Mouse (Mus musculus) liver, embryonic 12.5 days (tissue): ENCODE data around the gene Cmss1. TPM values are rescaled to one million over a fixed set of nuclear protein-coding genes. Genes with fewer than 3 reads are reported as not detected.

ENCODE experiments used
- ATAC-seq: fragments of 200-750 bp; cut with Nextera tagmentation; 2 replicates; pipeline ENCODE4 v1.8.0; 2017; ENCODE audit warnings: moderate number of reproducible peaks, mild to moderate bottlenecking, moderate library complexity
- H3K27ac ChIP-seq: fragments of 300-500 bp; sonication (generic); 2 replicates; pipeline ENCODE4 v1.5.1; 2016; ENCODE audit warnings: mild to moderate bottlenecking
- H3K27me3 ChIP-seq: fragments of 300-500 bp; sonication (generic); replicated peaks from 2 replicates; pipeline ENCODE4 v1.6.1; 2016; ENCODE audit warnings: mild to moderate bottlenecking, moderate library complexity
- H3K36me3 ChIP-seq: fragments of 300-500 bp; sonication (generic); 2 replicates; pipeline ENCODE4 v1.6.1; 2016; ENCODE audit warnings: mild to moderate bottlenecking, moderate library complexity
- H3K4me1 ChIP-seq: fragments of 300-500 bp; sonication (generic); 2 replicates; pipeline ENCODE4 v1.6.1; 2016
- H3K4me2 ChIP-seq: fragments of 300-500 bp; sonication (generic); 2 replicates; pipeline ENCODE4 v1.6.1; 2016; ENCODE audit warnings: mild to moderate bottlenecking, moderate library complexity
- H3K4me3 ChIP-seq: fragments of 300-500 bp; sonication (generic); 2 replicates; pipeline ENCODE4 v1.5.1; 2016; ENCODE audit warnings: mild to moderate bottlenecking, moderate library complexity
- H3K9ac ChIP-seq: fragments of 300-500 bp; sonication (generic); 2 replicates; pipeline ENCODE4 v1.6.1; 2016; ENCODE audit warnings: mild to moderate bottlenecking, moderate library complexity
- H3K9me3 ChIP-seq: fragments of 300-500 bp; sonication (generic); replicated peaks from 2 replicates; pipeline ENCODE4 v1.6.1; 2016; ENCODE audit warnings: mild to moderate bottlenecking, moderate library complexity
- WGBS: fragments of 180-500 bp; shearing (Covaris S2); methylation state at CpG from one replicate; pipeline ENCODE4 v1.1.7; 2016; ENCODE audit not compliant: insufficient replicate concordance; 5-methylcytosine and 5-hydroxymethylcytosine counted together
- polyA plus RNA-seq: library from polyadenylated mRNA; unstranded; fragments of >200 nt; fragmentation: Nextera tagmentation; extraction: Ambion mirVana; gene quantifications from 2 replicates; pipeline ENCODE4 v1.2.1, GENCODE M21; 2016

Gene Cmss1
- polyA plus RNA-seq, 1 experiment from 2014 or later, result 47.6 TPM

GRCm38 (mm10) chr16:57417955-57418354, 188.7 kb downstream of the Cmss1 start:
- WGBS, result 56% methylated on average over 1 of the region's 1 CpGs
- no peak overlapping the region for H3K27ac ChIP-seq

DNA sequence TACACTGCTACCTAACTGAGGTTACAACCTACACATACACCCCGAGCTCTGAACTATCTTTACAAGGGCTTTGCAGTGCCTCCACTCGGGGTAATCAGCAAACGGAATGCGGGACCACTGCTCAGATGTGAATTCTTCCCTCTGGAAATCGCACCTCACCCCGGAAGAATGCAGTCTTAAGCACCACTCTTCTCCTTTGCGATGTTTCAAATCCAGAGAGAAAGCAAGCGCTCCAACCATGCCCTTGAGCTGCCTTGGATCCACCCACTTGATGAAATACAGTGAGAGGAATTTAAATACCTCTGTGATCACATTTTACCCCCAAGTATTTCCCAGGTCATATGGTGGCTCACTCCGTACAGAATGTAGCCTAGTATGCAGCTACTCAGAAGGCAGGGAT, 189.6 kb downstream of the Cmss1 start:
- 71% methylated on average over 9 of the region's 9 CpGs for WGBS
- Histone ChIP-seq H3K36me3 (no peaks in the 10 kb centered on the region), H3K9ac (no peak overlapping the region), H3K27me3 (no peaks in the 10 kb centered on the region), H3K27ac (no peak overlapping the region), H3K4me2 (no peak overlapping the region), H3K4me1 (no peaks in the 10 kb centered on the region), H3K9me3 (no peaks in the 10 kb centered on the region), H3K4me3 (no peak overlapping the region)
- ATAC-seq, result no peak

More at GRCm38 (mm10) chr16:57417955-57418354, 188.7 kb downstream of the Cmss1 start:
- Histone ChIP-seq H3K4me1 (peaks cover 2% of the 10 kb centered on the region; the same call in 1 of the 2 replicates), H3K9ac (no peak overlapping the region), H3K9me3 (no peaks in the 10 kb centered on the region), H3K4me2 (no peak overlapping the region), H3K27me3 (no peaks in the 10 kb centered on the region), H3K36me3 (no peaks in the 10 kb centered on the region), H3K4me3 (no peak overlapping the region)
- no peak for ATAC-seq

- Histone ChIP-seq H3K9ac (no peak overlapping the region), H3K36me3 (no peaks in the 10 kb centered on the region), H3K4me2 (no peak overlapping the region), H3K9me3 (no peaks in the 10 kb centered on the region), H3K27me3 (no peaks in the 10 kb centered on the region), H3K27ac (no peak overlapping the region), H3K4me3 (no peak overlapping the region), H3K4me1 (no peaks in the 10 kb centered on the region)
- ATAC-seq, result no peak
- WGBS, result 90% methylated on average over 2 of the region's 2 CpGs
Observed at GRCm38 (mm10) chr16:57416049-57416448, 190.6 kb downstream of the Cmss1 start.

- ATAC-seq, result no peak
- Histone ChIP-seq H3K4me2 (no peak overlapping the region), H3K4me1 (no peaks in the 10 kb centered on the region), H3K27ac (no peak overlapping the region), H3K27me3 (no peaks in the 10 kb centered on the region), H3K9ac (no peak overlapping the region), H3K36me3 (no peaks in the 10 kb centered on the region), H3K4me3 (no peak overlapping the region), H3K9me3 (no peaks in the 10 kb centered on the region)
- WGBS, result 46% methylated on average over 4 of the region's 4 CpGs
Observed at GRCm38 (mm10) chr16:57412766-57413165, 193.9 kb downstream of the Cmss1 start.

DNA sequence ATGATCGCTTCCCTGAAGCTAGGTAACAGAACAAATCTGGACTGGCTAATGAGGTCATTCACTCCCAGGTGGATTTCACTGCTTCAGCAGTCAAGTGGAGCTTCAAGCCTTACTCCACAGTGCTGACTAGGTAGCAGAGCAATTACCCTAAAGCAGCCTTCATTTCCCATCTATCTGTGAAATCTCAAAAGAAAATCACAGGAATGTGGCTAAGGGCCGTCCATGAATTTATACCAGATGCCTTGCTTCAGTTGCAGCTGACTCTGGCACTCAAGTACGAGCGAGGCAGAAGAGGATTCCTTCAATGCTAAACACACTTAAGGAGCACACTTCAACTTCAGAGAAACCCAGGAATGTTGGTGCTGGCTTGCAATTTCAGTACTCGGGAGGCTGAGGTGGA, 202.8 kb downstream of the Cmss1 start:
- no peak for ATAC-seq
- Histone ChIP-seq H3K4me1 (no peaks in the 10 kb centered on the region), H3K4me2 (no peak overlapping the region), H3K4me3 (no peak overlapping the region), H3K9ac (no peak overlapping the region), H3K27ac (no peak overlapping the region), H3K36me3 (no peaks in the 10 kb centered on the region), H3K27me3 (no peaks in the 10 kb centered on the region), H3K9me3 (no peaks in the 10 kb centered on the region)
- 67% methylated on average over 5 of the region's 5 CpGs for WGBS

GRCm38 (mm10) chr16:57402910-57403309, 203.8 kb downstream of the Cmss1 start:
- Histone ChIP-seq H3K27ac (no peak overlapping the region), H3K9ac (no peak overlapping the region), H3K36me3 (no peaks in the 10 kb centered on the region), H3K4me3 (no peak overlapping the region), H3K9me3 (no peaks in the 10 kb centered on the region), H3K4me2 (no peak overlapping the region), H3K4me1 (no peaks in the 10 kb centered on the region), H3K27me3 (no peaks in the 10 kb centered on the region)
- WGBS, result 68% methylated on average over 4 of the region's 4 CpGs
- ATAC-seq, result no peak

DNA sequence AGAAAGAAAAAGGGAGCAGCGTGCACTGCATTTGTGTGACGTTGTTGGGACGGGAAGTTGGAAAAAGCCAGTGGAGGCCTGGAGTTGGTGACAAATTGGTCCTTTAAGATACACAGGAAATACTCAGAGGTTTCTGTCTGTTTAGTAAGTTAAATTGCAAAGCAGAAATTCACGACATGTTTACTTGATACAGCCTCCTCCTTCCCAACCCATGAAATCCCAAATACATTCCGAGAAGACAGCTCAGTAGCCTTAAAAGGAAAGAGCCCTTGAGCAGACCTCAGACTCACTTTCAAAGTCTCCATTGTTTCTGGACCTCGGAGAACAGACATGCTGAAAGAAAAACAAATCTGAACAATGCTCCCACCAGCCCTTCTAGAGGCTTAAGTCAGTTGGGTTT, 205.0 kb downstream of the Cmss1 start:
- 54% methylated on average over 6 of the region's 6 CpGs for WGBS
- ATAC-seq, result no peak

DNA sequence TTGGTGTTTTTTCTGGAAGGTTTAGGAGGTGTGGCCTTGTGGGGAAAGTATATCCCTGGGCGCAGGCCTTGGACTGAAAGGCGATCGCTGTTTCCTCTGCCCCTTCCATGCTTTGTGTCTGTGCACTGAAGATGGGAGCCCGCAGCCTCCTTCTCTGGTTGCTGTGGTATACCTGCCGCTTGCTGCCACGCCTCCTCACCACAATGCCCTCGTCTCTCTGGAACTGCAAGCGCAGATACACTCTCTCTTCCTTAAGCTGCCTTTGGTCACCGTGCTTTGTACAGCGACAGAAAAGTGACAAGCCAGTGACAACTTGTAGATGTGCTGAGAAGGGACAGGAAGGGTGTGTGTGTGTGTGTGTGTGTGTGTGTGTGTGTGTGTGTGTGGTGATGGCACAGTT, 207.1 kb downstream of the Cmss1 start:
- no peak for ATAC-seq
- H3K36me3 ChIP-seq, result no peaks in the 10 kb centered on the region

More for the DNA sequence above, 205.0 kb downstream of the Cmss1 start:
- Histone ChIP-seq H3K9ac (no peak overlapping the region), H3K27me3 (no peaks in the 10 kb centered on the region), H3K27ac (no peak overlapping the region), H3K9me3 (no peaks in the 10 kb centered on the region), H3K36me3 (no peaks in the 10 kb centered on the region), H3K4me3 (no peak overlapping the region), H3K4me2 (no peak overlapping the region), H3K4me1 (no peaks in the 10 kb centered on the region)

DNA sequence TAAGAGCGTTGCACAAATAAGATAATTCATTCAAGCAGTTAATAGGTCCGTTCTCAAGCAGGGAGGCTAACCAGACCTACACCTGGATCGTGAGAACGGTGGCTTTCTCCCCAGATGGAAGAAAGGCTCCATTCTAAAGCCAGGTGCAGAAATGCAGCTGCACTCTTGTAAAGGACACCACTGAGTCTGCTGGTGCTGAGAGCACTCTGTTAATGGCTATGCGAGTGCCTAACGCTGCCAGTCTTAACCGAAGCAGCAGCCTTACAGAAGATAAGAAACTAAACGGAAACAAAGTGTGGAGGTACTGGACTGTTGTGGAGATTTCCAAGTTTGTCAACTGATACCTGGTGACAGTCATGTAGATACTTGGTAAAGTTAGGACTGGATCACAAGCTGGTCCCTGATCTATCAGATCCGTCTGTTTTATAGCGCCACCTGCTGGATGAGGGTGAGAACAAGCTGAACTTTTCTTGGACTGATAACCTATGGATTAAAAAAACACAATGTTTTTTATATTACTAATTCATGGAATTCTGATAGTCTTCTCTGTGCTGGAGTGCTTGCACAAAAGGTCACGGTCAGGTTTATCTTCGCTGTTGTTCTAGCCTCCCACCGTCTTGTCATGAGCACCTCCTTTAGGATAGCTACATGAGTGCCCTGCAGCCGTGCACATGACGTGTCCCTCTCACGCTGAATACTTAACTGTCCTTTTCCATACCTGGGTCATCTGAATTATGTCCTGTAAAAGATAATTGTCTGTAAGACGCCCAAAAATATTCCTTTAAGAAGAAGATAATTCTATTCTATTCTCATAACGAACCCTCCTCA, 208.1 kb downstream of the Cmss1 start:
- no peak overlapping the region for H3K4me2 ChIP-seq

More for the DNA sequence above, 207.1 kb downstream of the Cmss1 start:
- Histone ChIP-seq H3K4me3 (no peak overlapping the region), H3K27me3 (no peaks in the 10 kb centered on the region), H3K9me3 (no peaks in the 10 kb centered on the region), H3K27ac (no peak overlapping the region), H3K4me2 (no peak overlapping the region), H3K4me1 (no peaks in the 10 kb centered on the region), H3K9ac (no peak overlapping the region)
- WGBS, result 67% methylated on average over 10 of the region's 10 CpGs

DNA sequence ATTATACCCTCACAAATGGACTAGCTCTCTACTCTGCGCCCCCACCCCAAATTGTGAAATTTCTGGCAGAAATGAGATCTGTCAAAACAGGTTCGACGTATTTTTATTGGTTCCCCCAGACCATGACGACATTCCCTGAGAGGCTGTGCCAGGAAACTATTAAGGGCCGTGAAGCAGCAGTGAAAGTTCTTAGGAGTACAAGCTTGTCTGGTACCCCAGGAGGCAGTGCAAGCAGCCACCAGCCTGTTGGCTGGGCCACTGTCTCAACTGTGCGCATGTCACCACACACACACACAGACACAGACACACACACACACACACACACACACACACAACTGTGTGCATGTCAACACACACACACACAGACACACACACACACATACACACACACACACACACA, 208.8 kb downstream of the Cmss1 start:
- Histone ChIP-seq H3K36me3 (no peaks in the 10 kb centered on the region), H3K4me2 (no peak overlapping the region), H3K4me1 (no peaks in the 10 kb centered on the region), H3K9me3 (no peaks in the 10 kb centered on the region), H3K4me3 (no peak overlapping the region), H3K27me3 (no peaks in the 10 kb centered on the region), H3K27ac (no peak overlapping the region), H3K9ac (no peak overlapping the region)
- 75% methylated on average over 6 of the region's 6 CpGs for WGBS
- ATAC-seq, result no peak

More for the DNA sequence above, 208.1 kb downstream of the Cmss1 start:
- H3K27me3 ChIP-seq, result no peaks in the 10 kb centered on the region
- no peaks in the 10 kb centered on the region for H3K36me3 ChIP-seq
- no peak overlapping the region for H3K4me3 ChIP-seq
- no peak for ATAC-seq
- H3K27ac ChIP-seq, result no peak overlapping the region
- H3K9ac ChIP-seq, result no peak overlapping the region
- H3K9me3 ChIP-seq, result no peaks in the 10 kb centered on the region
- 58% methylated on average over 18 of the region's 18 CpGs for WGBS
- H3K4me1 ChIP-seq, result no peaks in the 10 kb centered on the region

GRCm38 (mm10) chr16:57396249-57396648, 210.4 kb downstream of the Cmss1 start:
- H3K4me3 ChIP-seq, result no peak overlapping the region
- H3K36me3 ChIP-seq, result no peaks in the 10 kb centered on the region
- no peaks in the 10 kb centered on the region for H3K4me1 ChIP-seq

GRCm38 (mm10) chr16:57393161-57393560, 213.5 kb downstream of the Cmss1 start:
- Histone ChIP-seq H3K36me3 (no peaks in the 10 kb centered on the region), H3K4me2 (no peak overlapping the region), H3K9ac (no peak overlapping the region), H3K4me1 (no peaks in the 10 kb centered on the region), H3K4me3 (no peak overlapping the region), H3K27me3 (no peaks in the 10 kb centered on the region), H3K9me3 (no peaks in the 10 kb centered on the region), H3K27ac (no peak overlapping the region)
- WGBS, result 73% methylated on average over 11 of the region's 11 CpGs
- ATAC-seq, result no peak

More at GRCm38 (mm10) chr16:57396249-57396648, 210.4 kb downstream of the Cmss1 start:
- H3K9me3 ChIP-seq, result no peaks in the 10 kb centered on the region
- no peak overlapping the region for H3K9ac ChIP-seq
- no peaks in the 10 kb centered on the region for H3K27me3 ChIP-seq
- H3K4me2 ChIP-seq, result no peak overlapping the region
- no peak overlapping the region for H3K27ac ChIP-seq
- no peak for ATAC-seq
- 39% methylated on average over 6 of the region's 6 CpGs for WGBS
